Mouse (Mus musculus): Measurements from ENCODE around the gene Asap2. TPM values are rescaled to one million over a fixed set of nuclear protein-coding genes. Genes with fewer than 3 reads are reported as not detected.
A peak's percentile ranks its signal among the peaks of the same experiment; 100 is the strongest.

Gene Asap2
- polyA plus RNA-seq, 1 experiment from 2014 or later = 8.2 TPM

- WGBS = 79% methylated on average over 4 of the region's 4 CpGs
- DNase-seq (ENCODE audit: low spot score) = no peak
- no peak overlapping the region for H3K4me3 ChIP-seq (ENCODE audit: low read depth, low read length)
- no peak overlapping the region for H3K4me2 ChIP-seq (ENCODE audit: low read depth, low read length)
- H3K27ac ChIP-seq (replicated peaks; ENCODE audit: low read depth, low read length) = no peak overlapping the region
- H3K9ac ChIP-seq (ENCODE audit: low read depth, low read length) = no peak overlapping the region
- ATAC-seq (ENCODE audit: low read depth) = no peak
- no peaks in the 10 kb centered on the region; the same call in 1 of the 2 replicates for H3K4me1 ChIP-seq (ENCODE audit: control insufficient read depth, insufficient read depth, low read length)
- H3K9me3 ChIP-seq (ENCODE audit: control insufficient read depth, low read length) = no peaks in the 10 kb centered on the region
- H3K27me3 ChIP-seq (replicated peaks; ENCODE audit: control insufficient read depth, insufficient read depth, low read length) = no peaks in the 10 kb centered on the region
- no peaks in the 10 kb centered on the region for H3K36me3 ChIP-seq (ENCODE audit: control insufficient read depth, insufficient read depth, low read length)
Observed at GRCm38 (mm10) chr12:21126516-21126915, 136.3 kb downstream of the Asap2 start.

- 79% methylated on average over 9 of the region's 9 CpGs for WGBS
- Histone ChIP-seq H3K9me3 (ENCODE audit: control insufficient read depth, low read length) (no peaks in the 10 kb centered on the region), H3K4me1 (ENCODE audit: control insufficient read depth, insufficient read depth, low read length) (peaks cover 11% of the 10 kb centered on the region)
Observed at GRCm38 (mm10) chr12:21128930-21129869, 138.9 kb downstream of the Asap2 start.

GRCm38 (mm10) chr12:21130274-21130823 lies 140.1 kb downstream of the Asap2 start:
- H3K4me1 ChIP-seq (ENCODE audit: control insufficient read depth, insufficient read depth, low read length) = peaks cover 17% of the 10 kb centered on the region
- H3K9ac ChIP-seq (ENCODE audit: low read depth, low read length) = no peak overlapping the region
- H3K36me3 ChIP-seq (ENCODE audit: control insufficient read depth, insufficient read depth, low read length) = no peaks in the 10 kb centered on the region
- DNase-seq (ENCODE audit: low spot score) = no peak
- no peak overlapping the region for H3K4me2 ChIP-seq (ENCODE audit: low read depth, low read length)
- ATAC-seq (ENCODE audit: low read depth) = no peak
- 80% methylated on average over 10 of the region's 10 CpGs for WGBS
- H3K9me3 ChIP-seq (ENCODE audit: control insufficient read depth, low read length) = no peaks in the 10 kb centered on the region
- no peak overlapping the region for H3K4me3 ChIP-seq (ENCODE audit: low read depth, low read length)
- H3K27ac ChIP-seq (replicated peaks; ENCODE audit: low read depth, low read length) = no peak overlapping the region
- H3K27me3 ChIP-seq (replicated peaks; ENCODE audit: control insufficient read depth, insufficient read depth, low read length) = no peaks in the 10 kb centered on the region

More at GRCm38 (mm10) chr12:21128930-21129869, 138.9 kb downstream of the Asap2 start:
- Histone ChIP-seq H3K4me2 (ENCODE audit: low read depth, low read length) (no peak overlapping the region), H3K27ac (replicated peaks; ENCODE audit: low read depth, low read length) (0 out of 2 replicates have a peak overlapping the region, but pooled peaks have one; percentile 24), H3K36me3 (ENCODE audit: control insufficient read depth, insufficient read depth, low read length) (no peaks in the 10 kb centered on the region), H3K4me3 (ENCODE audit: low read depth, low read length) (no peak overlapping the region), H3K9ac (ENCODE audit: low read depth, low read length) (no peak overlapping the region), H3K27me3 (replicated peaks; ENCODE audit: control insufficient read depth, insufficient read depth, low read length) (no peaks in the 10 kb centered on the region)
- ATAC-seq (ENCODE audit: low read depth) (no peak), DNase-seq (ENCODE audit: low spot score) (no peak)

- no peak for DNase-seq (ENCODE audit: low spot score)
- H3K4me1 ChIP-seq (ENCODE audit: control insufficient read depth, insufficient read depth, low read length) = peaks cover 27% of the 10 kb centered on the region
- no peak for ATAC-seq (ENCODE audit: low read depth)
- H3K9me3 ChIP-seq (ENCODE audit: control insufficient read depth, low read length) = no peaks in the 10 kb centered on the region
- no peaks in the 10 kb centered on the region for H3K27me3 ChIP-seq (replicated peaks; ENCODE audit: control insufficient read depth, insufficient read depth, low read length)
- no peaks in the 10 kb centered on the region for H3K36me3 ChIP-seq (ENCODE audit: control insufficient read depth, insufficient read depth, low read length)
- WGBS = 26% methylated on average over 10 of the region's 10 CpGs
- no peak overlapping the region for H3K27ac ChIP-seq (replicated peaks; ENCODE audit: low read depth, low read length)
- no peak overlapping the region for H3K4me3 ChIP-seq (ENCODE audit: low read depth, low read length)
- H3K9ac ChIP-seq (ENCODE audit: low read depth, low read length) = no peak overlapping the region
- H3K4me2 ChIP-seq (ENCODE audit: low read depth, low read length) = no peak overlapping the region
Observed at GRCm38 (mm10) chr12:21132537-21132936, 142.3 kb downstream of the Asap2 start.

- Histone ChIP-seq H3K9ac (ENCODE audit: low read depth, low read length) (no peak overlapping the region), H3K36me3 (ENCODE audit: control insufficient read depth, insufficient read depth, low read length) (no peaks in the 10 kb centered on the region), H3K4me1 (ENCODE audit: control insufficient read depth, insufficient read depth, low read length) (peaks cover 27% of the 10 kb centered on the region), H3K27me3 (replicated peaks; ENCODE audit: control insufficient read depth, insufficient read depth, low read length) (no peaks in the 10 kb centered on the region), H3K4me2 (ENCODE audit: low read depth, low read length) (no peak overlapping the region), H3K9me3 (ENCODE audit: control insufficient read depth, low read length) (no peaks in the 10 kb centered on the region), H3K27ac (replicated peaks; ENCODE audit: low read depth, low read length) (no peak overlapping the region), H3K4me3 (ENCODE audit: low read depth, low read length) (no peak overlapping the region)
- WGBS = 67% methylated on average over 4 of the region's 4 CpGs
- no peak for ATAC-seq (ENCODE audit: low read depth)
- DNase-seq (ENCODE audit: low spot score) = no peak
Observed at GRCm38 (mm10) chr12:21133031-21133430, 142.8 kb downstream of the Asap2 start.

GRCm38 (mm10) chr12:21133972-21134859 lies 144.0 kb downstream of the Asap2 start:
- DNase-seq (ENCODE audit: low spot score) = peak; percentile 29
- Histone ChIP-seq H3K27me3 (replicated peaks; ENCODE audit: control insufficient read depth, insufficient read depth, low read length) (no peaks in the 10 kb centered on the region), H3K4me3 (ENCODE audit: low read depth, low read length) (no peak overlapping the region), H3K36me3 (ENCODE audit: control insufficient read depth, insufficient read depth, low read length) (no peaks in the 10 kb centered on the region), H3K4me2 (ENCODE audit: low read depth, low read length) (0 out of 2 replicates have a peak overlapping the region, but pooled peaks have one; percentile 7), H3K9me3 (ENCODE audit: control insufficient read depth, low read length) (no peaks in the 10 kb centered on the region), H3K4me1 (ENCODE audit: control insufficient read depth, insufficient read depth, low read length) (peaks cover 30% of the 10 kb centered on the region), H3K9ac (ENCODE audit: low read depth, low read length) (no peak overlapping the region), H3K27ac (replicated peaks; ENCODE audit: low read depth, low read length) (peak overlapping the region; percentile 44)
- WGBS = 48% methylated on average over 17 of the region's 17 CpGs
- no peak for ATAC-seq (ENCODE audit: low read depth)

- peak; percentile 53 for ATAC-seq (ENCODE audit: low read depth)
- Histone ChIP-seq H3K9ac (ENCODE audit: low read depth, low read length) (no peak overlapping the region), H3K27me3 (replicated peaks; ENCODE audit: control insufficient read depth, insufficient read depth, low read length) (no peaks in the 10 kb centered on the region), H3K9me3 (ENCODE audit: control insufficient read depth, low read length) (no peaks in the 10 kb centered on the region), H3K4me3 (ENCODE audit: low read depth, low read length) (no peak overlapping the region), H3K27ac (replicated peaks; ENCODE audit: low read depth, low read length) (peak overlapping the region; percentile 33; the same call in 1 of the 2 replicates), H3K4me2 (ENCODE audit: low read depth, low read length) (no peak overlapping the region), H3K4me1 (ENCODE audit: control insufficient read depth, insufficient read depth, low read length) (peaks cover 30% of the 10 kb centered on the region), H3K36me3 (ENCODE audit: control insufficient read depth, insufficient read depth, low read length) (no peaks in the 10 kb centered on the region)
- 34% methylated on average over 8 of the region's 8 CpGs for WGBS
- peak; percentile 54 for DNase-seq (ENCODE audit: low spot score)
Observed at GRCm38 (mm10) chr12:21135651-21136461, 145.6 kb downstream of the Asap2 start.

GRCm38 (mm10) chr12:21136462-21136751 lies 146.1 kb downstream of the Asap2 start:
- Histone ChIP-seq H3K27ac (replicated peaks; ENCODE audit: low read depth, low read length) (no peak overlapping the region; the same call in 1 of the 2 replicates), H3K9me3 (ENCODE audit: control insufficient read depth, low read length) (no peaks in the 10 kb centered on the region), H3K4me3 (ENCODE audit: low read depth, low read length) (no peak overlapping the region), H3K4me1 (ENCODE audit: control insufficient read depth, insufficient read depth, low read length) (peaks cover 30% of the 10 kb centered on the region), H3K4me2 (ENCODE audit: low read depth, low read length) (no peak overlapping the region), H3K27me3 (replicated peaks; ENCODE audit: control insufficient read depth, insufficient read depth, low read length) (no peaks in the 10 kb centered on the region), H3K36me3 (ENCODE audit: control insufficient read depth, insufficient read depth, low read length) (no peaks in the 10 kb centered on the region), H3K9ac (ENCODE audit: low read depth, low read length) (no peak overlapping the region)
- ATAC-seq (ENCODE audit: low read depth) (no peak), DNase-seq (ENCODE audit: low spot score) (peak; percentile 22)
- WGBS = 65% methylated on average over 2 of the region's 2 CpGs
